Mouse (Mus musculus) lung, adult 2 months (tissue): ENCODE results near the gene Ppp1r13l.

Source experiments
- CTCF ChIP-seq: fragments of 200-500 bp; IDR thresholded peaks from 2 replicates; pipeline ENCODE4 v1.5.1; 2011; ENCODE audit warnings: mild to moderate bottlenecking, low read length, control low read depth; ENCODE audit not compliant: insufficient read depth
- POLR2A ChIP-seq: fragments of 200-500 bp; IDR thresholded peaks from 2 replicates; pipeline ENCODE4 v1.6.1; 2011; ENCODE audit warnings: low read depth, mild to moderate bottlenecking, control low read depth, low read length, borderline replicate concordance; ENCODE audit errors: extremely low read depth

- no peak for TF ChIP-seq CTCF
- no peak; the same call in 1 of the 2 replicates for TF ChIP-seq POLR2A
Measured at GRCm38 (mm10) chr7:19309884-19310641, 49.5 kb upstream of the Ppp1r13l start, which contains the start of gene Fosb.
